Mouse (Mus musculus) B cell, adult 2 months (primary cell): Measurements from ENCODE around the gene B3gat3.
"Not testable (repeated sequence)": the region's sequence is repeated elsewhere in the genome, so short reads cannot be mapped to it uniquely, and the experiment has no call there.

Source experiments
- DNase-seq, 2 experiments: peaks; one replicate each; pipeline ENCODE4 v3.0.0; 2022

B3gat3 gene

DNA sequence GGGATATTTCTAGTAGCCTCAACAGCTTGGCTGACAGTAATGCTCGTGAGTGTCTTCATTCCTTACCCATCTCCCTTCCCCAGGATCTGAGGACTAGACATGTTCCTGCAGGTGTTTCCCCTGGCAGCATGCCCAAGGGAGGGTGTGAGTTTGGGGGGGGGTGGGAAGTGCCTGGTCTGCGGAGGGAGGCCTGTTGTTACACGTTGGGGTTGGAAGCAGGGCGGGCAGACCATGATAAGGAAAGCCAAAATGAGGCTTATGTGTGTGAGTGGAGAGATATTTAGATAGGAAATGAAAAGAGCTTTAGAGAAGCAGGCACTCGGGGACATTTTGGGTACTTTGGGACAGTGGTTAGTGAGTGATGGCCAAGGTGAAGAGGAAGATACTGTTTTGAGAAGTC, 23.9 kb downstream of the B3gat3 start:
- DNase-seq = no peak

GRCm38 (mm10) chr19:8944750-8945149, 24.6 kb downstream of the B3gat3 start:
- DNase-seq = peak; percentile 62 to 64

DNA sequence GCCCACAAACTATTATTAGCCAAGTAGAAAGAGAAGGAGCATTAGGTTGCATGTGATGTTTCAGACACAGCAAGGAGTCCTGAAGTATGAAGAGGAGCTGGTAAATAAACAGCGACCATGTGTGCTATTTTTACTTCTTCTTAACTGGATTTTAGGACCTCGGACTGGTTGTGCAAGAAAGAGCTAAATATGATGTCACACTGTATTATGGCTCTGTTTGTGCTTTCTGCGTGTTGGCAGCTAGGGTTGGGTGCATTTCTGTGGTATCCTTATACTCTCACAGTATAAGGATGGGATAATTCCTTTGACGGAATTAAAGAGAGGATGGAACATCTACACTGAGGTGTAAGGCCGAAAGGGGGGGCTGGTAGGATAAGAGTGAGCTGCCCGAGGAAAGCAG, 25.1 kb downstream of the B3gat3 start:
- no peak for DNase-seq

DNA sequence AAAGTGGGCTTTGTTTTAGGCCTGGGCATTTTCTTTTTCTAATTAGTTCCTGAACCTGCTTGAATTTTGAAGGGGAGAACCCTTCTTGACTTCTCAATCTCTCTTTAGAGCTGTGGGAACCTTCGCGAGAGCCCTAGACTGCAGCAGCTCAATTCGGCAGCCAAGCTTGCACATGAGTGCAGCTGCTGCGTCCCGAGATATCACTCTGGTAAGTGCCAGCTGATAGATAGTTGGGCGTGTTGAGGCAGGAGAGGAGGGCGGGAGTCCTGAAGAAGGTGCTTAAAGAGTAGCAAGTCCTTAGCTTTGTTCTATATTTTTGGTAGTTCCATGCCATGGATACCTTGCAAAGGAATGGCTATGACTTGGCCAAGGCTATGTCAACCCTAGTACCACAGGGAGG, 26.8 kb downstream of the B3gat3 start:
- no peak for DNase-seq

GRCm38 (mm10) chr19:8950190-8950589, 30.0 kb downstream of the B3gat3 start:
- no peak for DNase-seq

- no peak for DNase-seq
These were observed 32.1 kb downstream of the B3gat3 start for GRCm38 (mm10) chr19:8952241-8952640.

GRCm38 (mm10) chr19:8953135-8954039, 33.2 kb downstream of the B3gat3 start, which contains the start of gene Tut1:
Gene Tut1 (plus strand): TSS chr19:8953847.
- peak; percentile 91 to 92 for DNase-seq

DNA sequence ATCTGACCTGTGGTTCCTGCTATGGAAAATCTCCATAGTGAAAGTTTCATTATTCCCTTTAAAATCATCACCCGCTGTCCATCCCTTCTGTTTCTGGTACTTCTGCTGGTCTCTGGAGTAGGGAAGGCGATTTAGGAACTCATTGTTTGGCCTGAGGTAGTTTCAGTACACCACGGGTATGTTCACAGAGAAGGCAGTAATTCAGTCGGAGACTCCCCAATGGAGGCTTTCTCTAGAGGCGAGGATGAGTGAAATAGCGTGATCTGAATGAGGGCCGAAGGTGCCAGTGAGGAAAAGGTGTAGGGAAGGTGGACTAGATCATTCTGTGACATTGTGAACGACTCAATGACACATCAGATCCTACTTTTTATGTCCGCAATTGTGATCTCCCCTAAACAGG, 34.0 kb downstream of the B3gat3 start:
- peak; percentile 19 to 29 for DNase-seq

GRCm38 (mm10) chr19:8962256-8962655, 42.1 kb downstream of the B3gat3 start:
- DNase-seq = no peak

- DNase-seq = no peak
These were observed 44.9 kb downstream of the B3gat3 start for GRCm38 (mm10) chr19:8965075-8965474.

GRCm38 (mm10) chr19:8965771-8966170, 45.6 kb downstream of the B3gat3 start:
- no peak for DNase-seq

- no peak for DNase-seq
These were observed 46.0 kb downstream of the B3gat3 start for GRCm38 (mm10) chr19:8966198-8966589.

DNA sequence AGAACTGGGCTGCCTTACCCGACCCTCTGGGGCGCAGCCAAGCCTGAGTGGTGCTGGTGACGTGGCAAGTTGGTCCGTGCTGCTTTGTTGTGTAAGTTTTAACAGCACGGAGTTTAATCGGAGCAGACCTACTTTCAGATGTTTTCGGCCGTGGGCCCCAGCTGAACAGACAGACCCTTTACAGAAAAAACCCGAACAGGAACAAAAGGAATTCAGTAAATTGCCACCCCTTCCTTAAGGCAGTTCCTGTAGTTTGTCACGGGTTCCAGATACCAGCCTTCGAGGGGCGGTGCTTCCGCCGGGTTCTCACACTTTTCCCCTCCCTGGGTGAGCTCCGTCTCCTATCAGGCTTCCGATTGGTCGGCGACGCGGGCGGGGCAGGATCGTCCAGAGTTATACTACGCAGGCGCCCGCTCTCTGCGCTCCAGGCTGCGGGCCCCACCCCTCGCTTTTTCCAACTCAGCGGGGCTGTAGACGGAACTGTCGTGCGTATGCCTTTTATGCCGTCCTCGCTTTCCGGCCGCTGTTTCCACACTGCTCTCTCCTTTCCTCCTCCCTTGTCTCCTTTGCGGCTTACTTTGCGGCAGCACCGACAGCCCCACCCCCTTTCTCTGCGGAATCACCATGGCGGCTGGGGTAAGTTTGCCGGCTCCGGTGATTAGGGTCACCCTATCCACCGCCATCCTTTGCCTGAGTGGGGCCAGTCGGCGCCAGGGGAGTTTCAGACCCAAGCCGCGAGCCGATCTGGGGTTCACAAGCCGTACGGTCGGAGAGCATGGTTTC, 46.6 kb downstream of the B3gat3 start, which contains the start of gene Eef1g:
Gene Eef1g (plus strand): TSS at position 452 of the 783 bp plus-strand sequence.
- peak; percentile 96 to 98 for DNase-seq

GRCm38 (mm10) chr19:8967373-8967743, 47.2 kb downstream of the B3gat3 start:
- DNase-seq = no peak

- DNase-seq = no peak
These were observed 47.7 kb downstream of the B3gat3 start for GRCm38 (mm10) chr19:8967893-8968292.

GRCm38 (mm10) chr19:8972491-8972890, 52.3 kb downstream of the B3gat3 start:
- DNase-seq = not testable (repeated sequence)

DNA sequence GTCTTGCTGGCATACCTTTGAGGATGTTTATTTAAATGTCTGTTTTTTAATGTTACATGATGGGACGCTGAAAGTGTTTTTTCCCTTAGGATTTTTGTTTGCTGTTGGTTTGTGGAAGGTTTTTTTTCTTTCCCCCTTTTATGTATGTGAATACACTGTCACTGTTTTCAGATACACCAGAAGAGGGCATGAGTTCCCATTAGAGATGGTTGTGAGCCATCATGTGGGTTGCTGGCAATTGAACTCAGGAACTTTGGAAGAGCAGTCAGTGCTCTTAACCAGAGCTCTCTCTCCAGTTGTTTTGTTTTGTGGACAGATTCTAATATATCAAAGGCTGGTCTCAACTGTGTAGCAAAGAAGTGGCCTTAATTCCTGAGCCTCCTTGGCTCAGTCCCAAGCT, 54.5 kb downstream of the B3gat3 start:
- DNase-seq = no peak

DNA sequence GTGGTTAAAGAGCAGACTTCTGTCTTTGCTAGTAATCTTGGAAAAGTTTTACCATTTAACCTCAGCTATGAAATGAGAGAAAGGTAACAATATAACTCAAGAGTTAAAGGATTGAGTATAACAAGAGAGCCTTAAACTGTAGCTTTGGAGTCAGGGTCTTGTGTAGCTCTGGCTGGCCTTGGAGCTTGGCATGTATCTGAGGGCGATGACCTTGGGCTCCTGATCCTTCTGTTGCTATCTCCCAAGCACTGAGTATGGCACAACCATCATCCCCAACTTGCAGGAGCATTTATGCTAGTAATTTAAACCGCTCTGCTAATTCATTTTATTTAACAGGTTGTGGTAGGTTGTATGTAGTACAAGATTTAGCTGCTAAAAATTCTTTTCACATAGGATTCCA, 55.3 kb downstream of the B3gat3 start:
- DNase-seq = no peak

GRCm38 (mm10) chr19:8976535-8976934, 56.4 kb downstream of the B3gat3 start:
- peak; percentile 72 to 74 for DNase-seq
